Mouse (Mus musculus): ENCODE measurements around the gene Gm6902.
"Not testable (repeated sequence)": the region's sequence is repeated elsewhere in the genome, so short reads cannot be mapped to it uniquely, and the experiment has no call there.

Gene Gm6902

GRCm38 (mm10) chr7:23278800-23279199 lies at the start of gene Gm6902:
Gene Gm6902 (minus strand): TSS chr7:23278900.
- DNase-seq = not testable (repeated sequence)

GRCm38 (mm10) chr7:23300892-23301291 lies 22.2 kb upstream of the Gm6902 start, which contains the start of gene Nlrp4e:
Gene Nlrp4e (plus strand): TSS chr7:23301192.
- not testable (repeated sequence) for DNase-seq

GRCm38 (mm10) chr7:23251582-23251981 lies 27.1 kb downstream of the Gm6902 start, which contains the start of gene Vmn1r166:
Gene Vmn1r166 (minus strand): TSS chr7:23251682.
- not testable (repeated sequence) for DNase-seq
